Mouse (Mus musculus): ENCODE measurements around the gene Sh3bp2.
A peak's percentile ranks its signal among the peaks of the same experiment; 100 is the strongest.
"Not testable (repeated sequence)": the region's sequence is repeated elsewhere in the genome, so short reads cannot be mapped to it uniquely, and the experiment has no call there.

Gene Sh3bp2

DNA sequence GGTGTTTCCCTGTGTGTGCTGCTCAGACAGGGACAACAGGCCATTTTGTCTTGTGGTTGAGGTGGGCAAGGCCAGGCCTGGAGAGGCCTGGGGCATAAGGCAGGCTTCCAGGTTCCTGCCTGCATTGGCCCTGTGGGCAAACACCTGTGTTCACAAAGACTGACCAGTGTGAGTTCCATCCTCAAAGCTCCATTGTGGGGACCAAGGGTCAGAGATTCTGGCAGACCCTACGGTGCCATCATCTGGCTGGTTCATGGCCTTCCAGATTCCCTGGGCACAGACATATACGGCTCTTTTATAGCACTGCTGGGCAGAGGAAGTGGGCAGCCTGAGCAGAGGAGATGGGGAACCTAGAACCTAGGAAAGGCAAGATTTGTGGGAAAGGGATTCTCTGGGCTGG lies 1.7 kb downstream of the Sh3bp2 start:
- DNase-seq: no peak

DNA sequence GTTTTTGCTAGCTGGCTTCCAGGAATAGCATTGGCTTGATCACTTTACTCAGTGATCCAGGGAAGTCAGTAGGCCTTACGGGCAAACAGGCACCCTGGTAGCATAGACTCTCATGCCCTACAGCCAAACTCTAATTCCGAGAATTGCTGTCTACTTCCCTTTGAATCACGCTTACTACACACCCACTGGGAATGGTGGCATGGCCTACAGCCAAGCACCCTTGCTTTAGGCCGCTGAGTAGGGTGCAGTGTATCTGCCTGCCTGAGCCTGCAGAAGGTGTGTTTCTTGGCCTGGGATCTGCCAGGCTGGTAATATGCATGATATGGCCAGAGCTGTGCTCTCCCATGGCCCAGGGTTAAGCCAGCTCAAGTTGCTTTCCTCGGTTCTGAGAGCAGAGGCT lies 3.1 kb downstream of the Sh3bp2 start:
- peak in 1 of 2 experiments; percentile 55 for DNase-seq

DNA sequence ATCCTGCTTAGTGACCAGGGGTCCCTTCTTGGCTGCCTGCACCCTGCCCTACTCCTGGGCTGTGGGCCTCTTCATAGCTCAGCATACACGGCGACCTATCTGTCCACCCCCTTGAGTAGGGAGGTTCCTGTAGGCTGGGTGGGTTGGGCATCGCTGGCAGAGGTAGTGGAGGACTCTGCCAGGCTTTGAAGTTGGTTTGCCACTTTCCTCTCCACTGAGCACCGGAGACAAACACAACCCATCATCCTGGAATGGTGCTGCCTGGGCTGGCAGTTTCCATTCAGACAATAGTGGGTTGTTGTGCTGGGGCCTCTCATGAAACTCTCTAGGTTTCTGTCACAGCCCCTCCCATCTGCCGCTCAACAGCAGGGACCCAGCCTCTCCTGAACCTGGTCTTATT lies 4.5 kb downstream of the Sh3bp2 start:
- no peak for DNase-seq

DNA sequence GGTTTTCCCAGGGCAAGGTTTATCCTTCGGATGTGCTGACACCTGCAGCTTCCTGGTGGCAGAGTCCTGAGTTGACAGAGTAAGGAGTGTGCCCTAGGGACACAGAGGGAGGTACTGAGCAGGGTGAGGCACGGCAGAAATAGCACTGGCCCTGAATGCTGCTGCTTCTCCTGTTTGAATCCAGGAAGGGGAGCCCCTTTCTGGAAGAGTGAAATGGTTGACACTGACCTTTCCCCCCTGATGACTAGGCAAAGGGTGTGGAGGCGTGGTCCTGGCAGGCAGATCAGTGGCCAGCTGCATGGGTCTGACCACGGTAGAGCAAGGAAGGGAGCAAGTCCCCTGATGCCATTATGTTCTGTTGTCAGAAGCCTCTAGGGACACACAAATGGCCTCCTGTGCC lies 5.0 kb downstream of the Sh3bp2 start:
- DNase-seq: peak; percentile 43 to 61

DNA sequence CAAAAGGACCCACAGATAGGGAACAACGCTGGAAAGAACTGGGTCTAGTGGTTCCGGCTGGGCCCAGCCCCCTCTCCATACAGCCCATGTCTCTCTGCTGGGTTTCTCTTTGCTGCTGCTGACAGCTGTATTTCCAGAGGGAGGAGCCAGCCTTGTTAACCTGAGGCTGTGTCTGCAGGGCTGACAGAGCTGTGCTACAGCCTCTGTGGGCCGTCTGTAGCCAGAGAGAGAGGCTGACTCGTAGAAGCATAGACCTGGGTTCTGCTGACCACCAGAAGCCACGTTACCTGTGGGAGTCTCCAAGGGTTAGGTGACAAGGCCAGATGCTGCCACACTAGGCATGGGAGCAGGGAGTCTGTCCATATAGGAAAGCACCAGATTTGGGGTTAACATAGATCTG lies 7.4 kb downstream of the Sh3bp2 start:
- no peak for DNase-seq

DNA sequence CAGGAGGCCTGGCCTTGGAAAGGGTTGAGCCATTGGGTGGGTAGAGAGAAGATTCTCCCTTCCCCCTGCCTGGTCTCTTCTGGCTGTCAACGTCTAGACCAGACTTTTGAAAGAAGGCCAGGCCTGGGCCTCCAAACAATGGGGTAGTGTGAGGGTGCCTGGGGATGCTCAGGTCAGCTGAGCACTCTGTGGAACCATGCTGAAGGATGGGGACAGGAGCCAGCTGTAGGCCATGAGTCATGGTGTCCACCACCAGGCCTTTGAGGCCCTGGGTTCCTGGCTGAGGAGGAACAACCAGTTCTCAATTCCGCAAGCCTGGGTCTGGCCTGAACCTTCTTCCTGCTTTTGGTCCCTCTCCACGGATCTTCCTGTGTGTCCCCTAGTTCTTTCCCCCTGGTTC lies 8.2 kb downstream of the Sh3bp2 start:
- DNase-seq: no peak

DNA sequence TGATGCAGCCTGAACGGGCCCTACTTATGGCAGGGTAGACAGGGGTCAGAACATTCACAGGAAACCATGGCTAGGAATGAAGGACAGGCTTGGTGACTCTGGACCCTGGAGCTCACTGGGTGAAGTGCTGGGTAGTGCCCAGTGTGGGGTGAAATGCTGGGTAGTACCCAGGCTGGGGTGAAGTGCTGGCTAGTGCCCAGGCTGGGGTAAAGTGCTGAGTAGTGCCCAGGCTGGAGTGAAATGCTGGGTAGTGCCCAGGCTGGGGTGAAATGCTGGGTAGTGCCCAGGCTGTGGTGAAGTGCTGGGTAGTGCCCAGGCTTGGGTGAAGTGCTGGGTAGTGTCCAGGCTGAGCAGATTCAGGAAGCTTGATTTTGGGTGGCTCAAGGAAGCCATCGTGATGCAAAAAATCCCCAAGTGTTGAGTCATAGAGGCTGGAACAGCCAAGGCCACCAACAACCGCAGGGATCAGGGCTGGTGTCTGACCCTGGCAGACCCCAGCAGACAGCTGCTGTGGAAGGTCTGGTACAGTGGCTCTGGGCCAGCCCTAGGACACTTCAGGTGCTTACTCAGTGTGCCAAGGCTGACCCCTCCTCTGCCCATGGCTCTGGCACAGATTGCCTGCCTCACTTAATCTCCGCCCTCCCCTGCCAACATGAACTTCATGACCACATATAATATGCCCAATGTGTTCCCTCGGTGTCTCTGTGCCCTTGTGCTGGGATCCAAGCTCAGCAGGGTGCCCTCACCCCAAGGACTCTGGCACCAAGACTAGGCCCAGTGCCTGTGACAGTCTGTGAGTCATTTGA lies 9.3 kb downstream of the Sh3bp2 start:
- DNase-seq: peak in 1 of 2 experiments; percentile 44

DNA sequence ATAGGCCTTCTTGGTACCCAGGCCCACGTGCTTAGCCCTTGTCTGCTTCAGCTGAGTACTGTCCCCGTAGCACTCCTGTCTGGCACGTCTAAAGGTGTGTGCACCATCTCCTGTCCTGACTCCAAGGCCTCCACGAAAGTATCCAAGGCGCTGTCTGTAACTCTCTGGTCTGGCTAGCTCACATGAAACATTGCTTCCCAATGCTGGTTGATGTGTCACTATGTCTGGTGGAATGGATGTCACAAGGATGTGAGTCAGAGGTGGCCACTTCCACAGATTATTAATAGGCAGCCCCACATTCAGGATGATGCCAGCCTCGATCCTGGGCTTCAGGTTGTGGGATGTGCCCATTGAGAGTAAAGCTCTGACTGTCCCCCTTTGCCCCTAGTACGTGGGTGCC lies 10.2 kb downstream of the Sh3bp2 start:
- no peak for DNase-seq

DNA sequence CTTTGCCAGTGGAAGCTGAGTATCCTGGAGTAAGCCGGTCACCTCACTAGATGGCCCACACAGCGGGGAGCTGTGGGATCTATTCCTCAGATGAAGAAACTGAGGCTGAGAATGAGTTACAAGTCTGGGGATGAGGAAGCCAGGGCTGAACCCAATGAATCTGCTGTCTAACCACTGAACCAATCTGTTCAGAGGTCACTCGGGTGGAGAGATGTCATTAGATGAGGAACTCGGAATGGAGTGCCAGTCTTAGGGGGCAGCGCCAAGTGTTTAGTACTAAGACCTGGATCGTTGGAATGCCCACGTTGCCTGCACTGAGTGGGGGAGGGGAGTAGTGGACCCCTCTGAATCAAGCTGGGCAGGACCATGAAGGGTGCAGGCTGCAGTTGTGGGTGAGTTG lies 12.4 kb downstream of the Sh3bp2 start:
- no peak for DNase-seq

DNA sequence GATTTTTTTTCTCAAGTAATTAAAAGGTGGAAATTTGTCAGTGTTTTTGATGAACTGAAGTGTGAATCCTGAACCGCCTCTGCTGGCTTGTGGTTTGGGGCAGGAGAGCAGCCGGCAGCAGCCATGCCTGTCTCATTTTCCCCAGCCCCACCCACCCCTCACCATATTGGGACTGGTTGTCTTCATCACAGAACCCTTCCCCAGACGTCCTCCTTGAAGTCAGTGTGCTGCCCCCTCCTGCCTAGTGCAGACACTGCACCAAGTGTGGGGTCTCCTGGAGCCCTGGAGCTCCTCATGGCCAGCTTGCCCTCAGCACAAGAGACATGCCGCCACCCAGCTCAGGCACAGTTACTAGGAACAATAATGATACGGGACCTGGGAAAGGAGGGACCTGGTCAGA lies 12.9 kb downstream of the Sh3bp2 start:
- DNase-seq: no peak

DNA sequence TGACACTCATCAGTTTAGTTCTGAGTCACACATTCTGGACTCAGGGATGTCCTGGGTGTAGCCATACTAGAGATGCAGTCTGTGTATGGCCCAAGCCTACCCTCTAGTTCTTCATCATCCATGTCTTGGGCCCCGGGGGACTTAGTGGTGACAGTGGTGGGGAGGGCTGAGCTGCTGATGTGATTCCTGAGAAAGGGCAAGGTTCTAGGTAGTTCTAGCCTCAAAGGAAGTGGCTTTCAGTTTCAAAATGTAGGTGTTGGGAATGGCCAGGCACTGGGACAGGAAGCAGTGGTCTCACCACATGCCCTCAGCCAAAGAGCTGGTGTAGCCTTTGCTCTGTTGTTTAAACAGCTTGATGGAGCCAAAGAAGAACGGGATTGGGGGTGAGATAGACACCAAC lies 13.5 kb downstream of the Sh3bp2 start:
- DNase-seq: no peak

DNA sequence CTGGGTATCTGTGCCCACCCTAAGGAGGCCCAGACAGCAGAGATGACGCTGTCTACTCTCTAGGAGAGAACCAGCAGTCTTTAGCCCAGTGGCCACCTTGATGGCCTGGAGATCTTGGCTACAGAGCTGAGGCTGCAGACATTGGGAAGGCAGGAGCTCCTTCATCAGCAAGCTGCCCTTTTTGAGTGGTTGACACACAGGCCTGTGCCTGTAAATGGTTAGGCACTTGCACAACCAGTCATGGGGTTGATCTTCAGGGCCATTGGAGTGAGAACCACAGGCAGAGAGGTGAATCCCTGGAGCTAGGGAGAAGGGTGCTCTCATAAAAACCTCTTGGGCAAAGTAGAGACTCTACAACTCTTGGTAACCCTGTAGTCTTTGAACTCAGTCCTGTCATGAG lies 16.5 kb downstream of the Sh3bp2 start:
- no peak for DNase-seq

DNA sequence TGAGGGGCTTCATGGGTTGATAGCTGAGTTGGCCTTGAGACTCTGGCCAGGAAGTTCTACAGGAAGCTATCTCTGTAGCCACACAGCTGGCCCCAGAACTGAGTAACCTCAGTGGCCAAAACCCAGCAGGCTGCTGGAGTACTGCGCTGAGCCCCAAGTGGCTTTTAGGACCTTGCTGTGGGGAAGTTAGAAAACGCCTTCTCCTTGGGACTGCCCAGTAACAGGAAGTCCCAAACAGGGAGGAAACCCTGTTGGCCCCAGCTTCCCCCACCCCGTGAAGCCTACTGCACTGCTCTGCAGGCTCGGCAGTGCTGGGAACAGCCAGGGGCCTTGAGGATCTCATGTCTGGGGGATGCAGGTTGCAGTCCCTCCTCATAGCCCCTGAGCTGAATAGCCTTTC lies 17.5 kb downstream of the Sh3bp2 start:
- no peak for DNase-seq

DNA sequence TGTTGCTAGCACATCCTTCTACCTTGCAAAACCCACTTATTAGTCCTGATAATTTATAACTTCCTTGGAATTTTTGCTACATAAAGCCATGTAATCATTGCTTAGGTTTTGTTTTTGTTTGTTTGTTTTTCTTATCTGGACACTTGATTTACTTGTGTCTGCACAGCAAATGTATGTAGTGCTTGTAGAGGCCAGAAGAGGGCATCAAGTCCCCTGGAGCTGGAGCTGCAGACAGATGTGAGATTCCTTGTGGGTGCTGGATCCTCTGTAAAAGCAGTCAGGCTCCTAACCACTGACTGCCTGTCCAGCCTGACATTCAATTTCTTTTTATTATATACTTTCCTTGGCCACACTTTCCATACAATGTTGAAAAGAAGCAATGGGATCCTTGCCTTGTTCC lies 21.8 kb downstream of the Sh3bp2 start:
- DNase-seq: peak in 1 of 2 experiments; percentile 51

DNA sequence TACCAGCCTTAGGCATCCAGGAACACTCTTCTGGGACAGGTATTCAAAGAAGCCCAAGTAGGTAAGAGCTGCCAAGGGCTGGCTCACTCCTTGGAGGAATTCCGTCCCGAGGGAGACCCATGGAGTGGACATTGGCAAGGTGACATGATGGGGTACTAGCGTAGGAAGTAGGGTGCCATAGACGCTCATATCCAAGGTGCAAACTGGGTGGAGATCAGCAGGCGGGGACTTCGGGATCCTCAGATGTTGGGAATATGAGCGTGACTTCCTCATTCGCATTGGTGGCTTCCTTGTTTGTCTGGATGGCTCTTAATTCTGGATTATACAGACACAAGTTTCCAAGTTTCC lies 23.5 kb downstream of the Sh3bp2 start:
- DNase-seq: no peak

DNA sequence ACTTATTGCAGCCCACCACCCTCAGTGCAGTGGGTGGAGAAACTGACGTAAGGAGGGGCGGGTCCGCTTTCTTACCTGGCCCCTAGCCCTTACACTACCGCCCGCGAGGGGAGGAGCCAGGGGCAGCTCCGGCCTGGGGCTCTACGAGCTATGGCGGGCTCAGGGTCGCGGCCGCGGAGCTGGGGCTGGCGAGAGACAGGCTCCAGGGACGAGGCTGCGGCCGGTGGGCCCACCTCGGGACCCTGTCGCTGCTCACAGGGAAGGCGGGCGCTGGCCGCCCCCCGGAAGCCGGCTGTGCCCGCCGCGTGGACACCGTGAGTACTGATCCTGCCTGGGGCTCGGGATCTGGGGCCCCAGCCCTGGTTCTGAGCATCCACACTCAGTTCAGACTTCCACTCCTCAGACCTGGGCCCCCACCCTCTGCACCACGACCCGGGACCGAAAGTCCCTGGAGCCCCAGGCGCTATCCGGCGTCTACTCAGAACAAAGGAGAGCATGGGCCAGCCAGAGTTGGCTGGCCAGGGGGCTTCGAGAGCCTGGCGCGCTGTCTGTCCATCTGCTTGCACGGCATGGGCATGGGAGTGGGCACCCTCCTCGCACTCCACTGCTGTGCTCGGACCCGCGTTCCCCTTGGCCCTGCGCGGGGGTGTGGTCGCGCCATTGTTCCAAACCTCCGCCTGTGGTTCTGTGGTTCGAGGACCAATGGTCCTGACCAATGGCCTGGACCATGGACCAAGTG lies 24.0 kb downstream of the Sh3bp2 start:
- no peak for DNase-seq

DNA sequence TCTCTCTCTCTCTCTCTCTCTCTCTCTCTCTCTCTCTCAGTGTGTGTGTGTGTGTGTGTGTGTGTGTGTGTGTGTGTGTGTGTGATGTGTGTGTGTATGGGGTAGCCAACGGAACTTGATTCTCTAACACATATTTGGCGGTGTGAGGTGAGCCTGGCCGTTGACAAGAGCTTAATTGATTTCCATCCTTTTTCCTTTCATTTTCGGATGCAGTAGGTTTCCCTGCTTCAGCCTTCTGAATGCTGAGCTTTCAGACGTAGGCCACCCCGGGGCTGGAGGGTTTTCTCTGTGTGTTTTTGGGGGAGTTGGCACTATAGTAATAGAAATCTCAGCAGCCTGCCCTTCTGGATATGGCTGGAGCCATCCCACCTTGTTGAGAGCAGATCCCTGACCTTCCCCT lies 24.6 kb downstream of the Sh3bp2 start:
- DNase-seq: no peak

DNA sequence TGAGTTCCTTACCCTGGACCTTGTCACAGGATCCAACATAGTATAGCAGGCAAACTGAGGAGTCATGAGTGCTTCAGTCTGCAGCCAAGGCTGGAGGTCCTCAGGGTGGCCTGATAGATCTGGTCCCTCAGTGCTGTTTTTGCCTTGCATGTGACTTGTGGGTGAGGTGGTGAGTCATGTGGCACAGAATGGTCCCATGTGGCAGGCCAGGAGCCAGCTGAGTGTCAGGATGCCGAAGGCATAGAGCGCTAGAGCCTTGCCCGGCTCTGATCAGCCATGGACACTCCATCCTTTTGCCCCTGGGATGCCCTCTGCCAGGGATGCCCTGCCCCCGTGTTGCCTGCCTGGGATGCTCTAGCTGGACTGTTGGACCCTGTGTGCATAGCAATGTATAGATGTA lies 26.2 kb downstream of the Sh3bp2 start:
- DNase-seq: no peak

DNA sequence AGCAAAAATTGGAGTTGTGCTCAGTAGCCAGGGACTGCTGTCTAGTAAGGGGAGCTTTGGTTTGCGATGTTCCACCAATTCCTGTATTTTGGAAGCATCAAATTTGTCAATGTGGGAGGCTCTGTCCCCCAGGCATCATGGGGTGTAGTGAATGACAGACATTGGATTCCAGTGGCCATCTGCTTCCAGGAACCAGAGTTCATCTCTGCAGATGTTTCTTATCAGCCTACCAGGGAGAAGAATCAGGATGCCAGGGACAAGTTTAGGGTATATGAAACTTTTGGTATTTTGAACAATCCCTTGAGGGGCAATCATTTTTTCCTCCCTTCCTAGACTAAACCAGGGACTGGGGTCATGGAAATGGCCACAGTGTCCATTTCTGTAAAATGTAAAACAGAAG lies 38.2 kb downstream of the Sh3bp2 start:
- DNase-seq: no peak

DNA sequence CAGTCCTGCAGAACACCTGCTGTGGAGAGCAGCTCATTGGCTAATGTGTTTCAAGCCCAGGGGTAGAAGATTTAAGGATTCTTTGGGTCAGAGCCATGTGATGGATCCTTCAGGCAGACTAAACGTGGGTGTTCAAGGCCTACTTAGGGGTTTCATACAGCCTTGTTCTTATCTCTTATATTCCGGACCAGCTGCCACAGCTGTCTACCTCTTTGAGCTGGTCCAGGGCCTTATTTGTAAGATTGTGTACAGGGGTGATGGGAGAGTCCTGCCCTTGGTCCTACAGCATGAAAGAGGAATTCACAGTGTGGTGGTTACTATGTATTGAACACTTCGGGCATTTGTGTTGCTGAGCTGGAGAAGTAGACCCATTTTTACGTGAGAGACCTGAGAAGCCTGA lies 38.7 kb downstream of the Sh3bp2 start:
- no peak for DNase-seq

DNA sequence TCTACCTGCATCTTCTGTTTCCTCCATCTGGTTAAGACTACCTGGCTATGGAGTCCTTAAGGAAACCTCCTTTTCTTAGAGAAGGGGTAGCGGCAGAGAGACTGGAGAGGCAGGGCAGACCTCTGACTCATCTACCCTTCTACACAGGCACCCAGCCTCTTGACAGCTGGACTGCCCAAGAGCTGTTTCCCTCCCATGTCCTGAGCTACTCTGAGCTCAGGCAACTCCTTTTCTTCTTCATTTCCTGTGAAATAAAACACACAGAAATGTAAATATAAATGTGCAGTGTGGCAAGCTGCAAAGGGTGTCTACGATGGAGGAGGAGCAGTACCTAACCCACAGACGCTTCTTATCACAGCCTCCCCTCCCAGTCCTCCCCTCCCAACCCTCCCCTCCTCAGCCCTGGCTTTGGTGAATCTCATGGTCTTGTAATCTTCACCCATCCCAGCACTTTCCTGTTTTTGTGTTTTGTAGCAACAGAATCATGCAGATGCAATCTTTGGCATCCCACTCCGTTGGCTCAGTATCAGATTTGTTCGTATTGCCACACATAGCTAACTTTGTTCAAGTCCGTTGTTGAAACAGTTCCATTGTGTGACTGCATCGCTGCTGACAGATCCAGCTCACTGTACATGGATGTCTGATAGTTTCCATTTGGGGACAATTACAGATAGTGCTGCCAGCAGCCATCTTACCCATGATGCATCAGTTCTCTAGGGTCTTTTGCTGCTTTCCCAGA lies 40.1 kb downstream of the Sh3bp2 start:
- no peak for DNase-seq

DNA sequence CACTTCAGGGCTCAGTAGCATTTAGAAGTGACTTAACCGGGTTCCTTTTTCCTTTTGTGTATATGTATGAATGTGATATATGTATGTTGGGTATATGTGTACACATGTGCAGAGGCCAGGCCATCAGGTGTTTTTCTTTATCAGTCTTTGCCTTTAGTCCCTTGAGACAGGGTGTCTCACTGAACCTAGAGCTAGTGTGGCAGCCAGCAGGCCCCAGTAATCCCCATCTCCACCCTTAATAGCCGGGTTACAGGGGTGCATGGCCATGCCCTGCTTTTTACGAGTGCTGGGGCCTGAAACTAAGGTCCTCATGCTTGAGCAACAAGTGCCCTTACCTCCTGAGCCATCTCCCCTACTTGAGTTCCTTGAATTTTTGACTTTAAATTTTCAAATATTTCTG lies 45.9 kb downstream of the Sh3bp2 start:
- DNase-seq: no peak

DNA sequence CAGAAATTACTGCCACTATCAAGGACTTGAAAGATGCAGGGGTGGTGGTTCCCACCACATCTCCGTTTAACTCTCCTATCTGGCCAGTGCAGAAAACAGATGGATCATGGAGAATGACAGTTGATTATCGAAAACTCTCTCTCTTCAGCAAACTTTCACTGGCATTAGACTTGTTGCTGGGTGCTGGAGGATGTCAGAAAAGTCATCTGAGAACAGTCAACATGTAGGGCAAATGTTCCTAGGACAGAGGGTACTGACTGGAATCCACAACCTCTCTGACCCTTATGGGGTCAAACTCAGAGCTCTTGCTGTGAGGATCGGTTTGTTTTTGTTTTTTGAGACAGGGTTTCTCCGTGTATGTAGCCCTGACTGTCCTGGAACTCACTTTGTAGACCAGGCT lies 46.9 kb downstream of the Sh3bp2 start:
- not testable (repeated sequence) for DNase-seq
